Mouse (Mus musculus): Measurements from ENCODE around the gene Notch1. TPM values are rescaled to one million over a fixed set of nuclear protein-coding genes. Genes with fewer than 3 reads are reported as not detected.
A peak's percentile ranks its signal among the peaks of the same experiment; 100 is the strongest.

Gene Notch1
- polyA plus RNA-seq, 1 experiment = 16.3 TPM

- Histone ChIP-seq H3K36me3 (ENCODE audit: control insufficient read depth, insufficient read depth) (no peaks in the 10 kb centered on the region), H3ac (ENCODE audit: control insufficient read depth, insufficient read length) (no peak overlapping the region), H3K79me2 (ENCODE audit: control insufficient read depth, insufficient read depth) (no peaks in the 10 kb centered on the region), H3K27me3 (ENCODE audit: control insufficient read depth, insufficient read depth, insufficient read length) (no peaks in the 10 kb centered on the region), H3K4me2 (ENCODE audit: low read depth) (no peak overlapping the region), H3K4me3 (no peak overlapping the region)
- TF ChIP-seq CEBPB (IDR thresholded peaks at IDR 0.05; ENCODE audit: insufficient read depth, poor library complexity, severe bottlenecking) (no peak), TCF12 (IDR thresholded peaks at IDR 0.05; ENCODE audit: insufficient read depth, poor library complexity, severe bottlenecking) (no peak), REST (IDR thresholded peaks at IDR 0.05; ENCODE audit: insufficient read depth, insufficient read length) (no peak), MYOD1 (IDR thresholded peaks at IDR 0.05; ENCODE audit: control insufficient read depth in 1 of 3, insufficient read length in 2 of 3, low read depth in 2 of 3) (no peak), MAX (IDR thresholded peaks at IDR 0.05; ENCODE audit: low read depth) (no peak), MYOG (IDR thresholded peaks at IDR 0.05; ENCODE audit: control insufficient read depth in 1 of 3, insufficient read depth in 1 of 3, insufficient read length in 2 of 3, low read depth in 2 of 3) (no peak)
These were observed 3.3 kb upstream of the Notch1 start for GRCm38 (mm10) chr2:26519753-26520152.

GRCm38 (mm10) chr2:26516987-26517386 lies 524 bp upstream of the Notch1 start:
- Histone ChIP-seq H3K36me3 (ENCODE audit: control insufficient read depth, insufficient read depth) (no peaks in the 10 kb centered on the region), H3K4me2 (ENCODE audit: low read depth) (peak overlapping the region; percentile 49), H3ac (ENCODE audit: control insufficient read depth, insufficient read length) (no peak overlapping the region), H3K27me3 (ENCODE audit: control insufficient read depth, insufficient read depth, insufficient read length) (no peaks in the 10 kb centered on the region), H3K4me3 (no peak overlapping the region), H3K79me2 (ENCODE audit: control insufficient read depth, insufficient read depth) (no peaks in the 10 kb centered on the region)
- no peak for TF ChIP-seq MAX (IDR thresholded peaks at IDR 0.05; ENCODE audit: low read depth)
- TF ChIP-seq USF1 (IDR thresholded peaks at IDR 0.05; ENCODE audit: low read depth) = no peak
- no peak for TF ChIP-seq E2F4 (IDR thresholded peaks at IDR 0.05; ENCODE audit: insufficient read depth)
- no peak for TF ChIP-seq POLR2A (IDR thresholded peaks at IDR 0.05; ENCODE audit: insufficient read length, low read depth)
- TF ChIP-seq MYOD1 (IDR thresholded peaks at IDR 0.05; ENCODE audit: control insufficient read depth in 1 of 3, insufficient read length in 2 of 3, low read depth in 2 of 3) = no peak
- no peak for TF ChIP-seq CEBPB (IDR thresholded peaks at IDR 0.05; ENCODE audit: insufficient read depth, poor library complexity, severe bottlenecking)
- TF ChIP-seq TCF12 (IDR thresholded peaks at IDR 0.05; ENCODE audit: insufficient read depth, poor library complexity, severe bottlenecking) = no peak
- TF ChIP-seq SRF (IDR thresholded peaks at IDR 0.05; ENCODE audit: control insufficient read depth, insufficient read length, low read depth) = no peak
- TF ChIP-seq REST (IDR thresholded peaks at IDR 0.05; ENCODE audit: insufficient read depth, insufficient read length) = no peak

GRCm38 (mm10) chr2:26515335-26515734 lies 1.1 kb downstream of the Notch1 start:
- H3K36me3 ChIP-seq (ENCODE audit: control insufficient read depth, insufficient read depth) = no peaks in the 10 kb centered on the region
- no peak overlapping the region for H3K4me2 ChIP-seq (ENCODE audit: low read depth)
- no peaks in the 10 kb centered on the region for H3K27me3 ChIP-seq (ENCODE audit: control insufficient read depth, insufficient read depth, insufficient read length)
- no peak overlapping the region for H3ac ChIP-seq (ENCODE audit: control insufficient read depth, insufficient read length)
- no peaks in the 10 kb centered on the region for H3K79me2 ChIP-seq (ENCODE audit: control insufficient read depth, insufficient read depth)
- TF ChIP-seq TCF12 (IDR thresholded peaks at IDR 0.05; ENCODE audit: insufficient read depth, poor library complexity, severe bottlenecking) = no peak
- TF ChIP-seq TCF3 (IDR thresholded peaks at IDR 0.05; ENCODE audit: insufficient read length, low read depth) = no peak
- TF ChIP-seq MAX (IDR thresholded peaks at IDR 0.05; ENCODE audit: low read depth) = no peak
- no peak for TF ChIP-seq REST (IDR thresholded peaks at IDR 0.05; ENCODE audit: insufficient read depth, insufficient read length)
- TF ChIP-seq SRF (IDR thresholded peaks at IDR 0.05; ENCODE audit: control insufficient read depth, insufficient read length, low read depth) = no peak
- TF ChIP-seq USF1 (IDR thresholded peaks at IDR 0.05; ENCODE audit: low read depth) = no peak
- TF ChIP-seq E2F4 (IDR thresholded peaks at IDR 0.05; ENCODE audit: insufficient read depth) = no peak
- no peak for TF ChIP-seq POLR2A (IDR thresholded peaks at IDR 0.05; ENCODE audit: insufficient read length, low read depth)
- TF ChIP-seq MYOD1 (IDR thresholded peaks at IDR 0.05; ENCODE audit: control insufficient read depth in 1 of 3, insufficient read length in 2 of 3, low read depth in 2 of 3) = no peak
- TF ChIP-seq POLR2AphosphoS2 (IDR thresholded peaks at IDR 0.05; ENCODE audit: insufficient read length, low read depth) = no peak
- TF ChIP-seq MYOG (IDR thresholded peaks at IDR 0.05; ENCODE audit: control insufficient read depth in 1 of 3, insufficient read depth in 1 of 3, insufficient read length in 2 of 3, low read depth in 2 of 3) = no peak
- TF ChIP-seq CEBPB (IDR thresholded peaks at IDR 0.05; ENCODE audit: insufficient read depth, poor library complexity, severe bottlenecking) = no peak
- H3K4me3 ChIP-seq = no peak overlapping the region

GRCm38 (mm10) chr2:26513105-26513745 lies 3.2 kb downstream of the Notch1 start:
- H3ac ChIP-seq (ENCODE audit: control insufficient read depth, insufficient read length) = no peak overlapping the region
- H3K27me3 ChIP-seq (ENCODE audit: control insufficient read depth, insufficient read depth, insufficient read length) = no peaks in the 10 kb centered on the region
- H3K36me3 ChIP-seq (ENCODE audit: control insufficient read depth, insufficient read depth) = no peaks in the 10 kb centered on the region
- no peak overlapping the region for H3K4me3 ChIP-seq
- no peaks in the 10 kb centered on the region for H3K79me2 ChIP-seq (ENCODE audit: control insufficient read depth, insufficient read depth)
- H3K4me2 ChIP-seq (ENCODE audit: low read depth) = no peak overlapping the region
- TF ChIP-seq SRF (IDR thresholded peaks at IDR 0.05; ENCODE audit: control insufficient read depth, insufficient read length, low read depth) = no peak
- no peak for TF ChIP-seq POLR2AphosphoS2 (IDR thresholded peaks at IDR 0.05; ENCODE audit: insufficient read length, low read depth)
- TF ChIP-seq POLR2A (IDR thresholded peaks at IDR 0.05; ENCODE audit: insufficient read length, low read depth) = no peak
- no peak for TF ChIP-seq TCF12 (IDR thresholded peaks at IDR 0.05; ENCODE audit: insufficient read depth, poor library complexity, severe bottlenecking)
- TF ChIP-seq USF1 (IDR thresholded peaks at IDR 0.05; ENCODE audit: low read depth) = no peak
- TF ChIP-seq MAX (IDR thresholded peaks at IDR 0.05; ENCODE audit: low read depth) = no peak
- TF ChIP-seq MYOD1 (IDR thresholded peaks at IDR 0.05; ENCODE audit: control insufficient read depth in 1 of 3, insufficient read length in 2 of 3, low read depth in 2 of 3) = peak in 2 of 3 experiments; percentile 15 to 42
- no peak for TF ChIP-seq E2F4 (IDR thresholded peaks at IDR 0.05; ENCODE audit: insufficient read depth)
- no peak for TF ChIP-seq CEBPB (IDR thresholded peaks at IDR 0.05; ENCODE audit: insufficient read depth, poor library complexity, severe bottlenecking)
- TF ChIP-seq TCF3 (IDR thresholded peaks at IDR 0.05; ENCODE audit: insufficient read length, low read depth) = no peak
- peak in 2 of 3 experiments; percentile 42 to 56 for TF ChIP-seq MYOG (IDR thresholded peaks at IDR 0.05; ENCODE audit: control insufficient read depth in 1 of 3, insufficient read depth in 1 of 3, insufficient read length in 2 of 3, low read depth in 2 of 3)
- no peak for TF ChIP-seq REST (IDR thresholded peaks at IDR 0.05; ENCODE audit: insufficient read depth, insufficient read length)
